In genomic region chr4:120986446-120986845, GRCm38 (mm10) we compare ENCODE assay signal across 10 mouse cellular contexts. TPM values are rescaled to one million over a fixed set of nuclear protein-coding genes. Genes with fewer than 3 reads are reported as not detected.
DNase-seq lines count a peak whose midpoint lies in the region; ATAC-seq and TF ChIP-seq lines count a peak whose summit lies in the region.
"Had no signal": no experiment of that assay in that cellular context is flagged by ENCODE, and none has a peak within 500 bp of the region (broad histone marks: within the 10 kb centered on the region; RNA-seq: fewer than 3 reads in every experiment).

No protein-coding gene starts in this region.

- H3K36me3 ChIP-seq in E14TG2a.4 (ENCODE audit: insufficient read depth, low read length): peaks cover 12% of the 10 kb centered on the region
- H3K36me3 ChIP-seq in limb, embryonic 11.5 days (ENCODE audit: control insufficient read depth, insufficient read depth, low read length): no peaks in the 10 kb centered on the region; the same call in 1 of the 2 replicates
- no peaks in the 10 kb centered on the region; the same call in 1 of the 2 replicates for H3K36me3 ChIP-seq in midbrain, postnatal 0 days (ENCODE audit: insufficient read depth, low read length)
- H3K36me3 ChIP-seq in thymus, adult 2 months (ENCODE audit: control insufficient read depth, insufficient read depth, low read length): peaks cover 8% of the 10 kb centered on the region

- 32% methylated on average over 6 of the region's 6 CpGs for WGBS in limb, embryonic 11.5 days
- 14% methylated on average over 6 of the region's 6 CpGs for WGBS in midbrain, postnatal 0 days
- WGBS in thymus, adult 2 months: 2% methylated on average over 6 of the region's 6 CpGs

- no peak overlapping the region for H3K27ac ChIP-seq in limb, embryonic 11.5 days (replicated peaks; ENCODE audit: low read depth, low read length)
- H3K27ac ChIP-seq in midbrain, postnatal 0 days (ENCODE audit: low read depth, low read length): no peak overlapping the region
- H3K27ac ChIP-seq in thymus, adult 2 months (ENCODE audit: control insufficient read depth, insufficient read depth, low read length): no peak overlapping the region
- H3K27ac ChIP-seq: embryonic facial prominence, embryonic 15.5 days; lung, embryonic 15.5 days had no signal

- no peak overlapping the region for H3K4me3 ChIP-seq in E14TG2a.4 (replicated peaks; ENCODE audit: low read length)
- H3K4me3 ChIP-seq in limb, embryonic 11.5 days (ENCODE audit: low read depth, low read length): no peak overlapping the region
- no peak overlapping the region for H3K4me3 ChIP-seq in midbrain, postnatal 0 days (ENCODE audit: low read depth, low read length)
- H3K4me3 ChIP-seq in thymus, adult 2 months (ENCODE audit: control insufficient read depth, insufficient read depth, low read length): no peak overlapping the region
- H3K4me3 ChIP-seq: embryonic facial prominence, embryonic 15.5 days; lung, embryonic 15.5 days had no signal

- no peaks in the 10 kb centered on the region for H3K4me1 ChIP-seq in E14TG2a.4 (replicated peaks; ENCODE audit: low read depth, low read length)
- no peaks in the 10 kb centered on the region for H3K4me1 ChIP-seq in limb, embryonic 11.5 days (ENCODE audit: control insufficient read depth, insufficient read depth, low read length)
- no peaks in the 10 kb centered on the region for H3K4me1 ChIP-seq in midbrain, postnatal 0 days (ENCODE audit: insufficient read depth, low read length)
- peaks cover 4% of the 10 kb centered on the region for H3K4me1 ChIP-seq in thymus, adult 2 months (replicated peaks; ENCODE audit: control insufficient read depth, insufficient read depth, low read length)
- H3K4me1 ChIP-seq: embryonic facial prominence, embryonic 15.5 days had no signal

- peak; percentile 26 to 46 for DNase-seq in heart, postnatal 10 days
- no peak for DNase-seq in heart, adult 9 months (ENCODE audit: low spot score in 2 of 2)
- peak; percentile 58 for DNase-seq in c-Kit-positive CD71-positive TER-119-positive erythroid progenitor cells, embryonic 14.5 days (ENCODE audit: low spot score)
- peak; percentile 37 to 54 for DNase-seq in heart, postnatal 14 days
- peak; percentile 41 for DNase-seq in limb, embryonic 11.5 days (ENCODE audit: low spot score)
- DNase-seq in midbrain, postnatal 0 days (ENCODE audit: low spot score): peak; percentile 69
- peak; percentile 46 for DNase-seq in thymus, adult 2 months

- H3K27me3 ChIP-seq in E14TG2a.4 (ENCODE audit: insufficient read depth, low read length): no peaks in the 10 kb centered on the region
- no peaks in the 10 kb centered on the region for H3K27me3 ChIP-seq in limb, embryonic 11.5 days (ENCODE audit: control insufficient read depth, insufficient read depth, low read length)
- no peaks in the 10 kb centered on the region for H3K27me3 ChIP-seq in midbrain, postnatal 0 days (ENCODE audit: insufficient read depth, low read length)
- no peaks in the 10 kb centered on the region for H3K27me3 ChIP-seq in thymus, adult 2 months (ENCODE audit: control insufficient read depth, insufficient read depth, low read length)
- H3K27me3 ChIP-seq: embryonic facial prominence, embryonic 15.5 days; lung, embryonic 15.5 days had no signal

- H3K9me3 ChIP-seq in E14TG2a.4 (ENCODE audit: low read length): no peaks in the 10 kb centered on the region
- H3K9me3 ChIP-seq in limb, embryonic 11.5 days (ENCODE audit: control insufficient read depth, low read length): no peaks in the 10 kb centered on the region
- no peaks in the 10 kb centered on the region for H3K9me3 ChIP-seq in midbrain, postnatal 0 days (ENCODE audit: low read length)
- H3K9me3 ChIP-seq: embryonic facial prominence, embryonic 15.5 days; lung, embryonic 15.5 days had no signal

- intact Hi-C loops in heart, postnatal 10 days (cut with DNase I): loop anchor here (1.0 to 2.0 kb wide), 3 partner anchors 47 to 246 kb away; no protein-coding TSS in a partner anchor
- intact Hi-C loops in heart, postnatal 14 days (cut with DNase I): loop anchor here (2.0 to 5.0 kb wide), 2 partner anchors 44 to 246 kb away; no protein-coding TSS in a partner anchor

- no peak overlapping the region for H3K9ac ChIP-seq in limb, embryonic 11.5 days (ENCODE audit: low read length)
- H3K9ac ChIP-seq in midbrain, postnatal 0 days (replicated peaks; ENCODE audit: low read length, poor library complexity, severe bottlenecking): no peak overlapping the region
- H3K9ac ChIP-seq: embryonic facial prominence, embryonic 15.5 days; lung, embryonic 15.5 days had no signal

- peak; percentile 94 for TF ChIP-seq CTCF in E14TG2a.4 (conservative IDR thresholded peaks at IDR 0.05; ENCODE audit: low read length)
- TF ChIP-seq CTCF in midbrain, postnatal 0 days (IDR thresholded peaks at IDR 0.05): peak; percentile 93
- TF ChIP-seq CTCF in thymus, adult 2 months (IDR thresholded peaks at IDR 0.05; ENCODE audit: borderline replicate concordance, control insufficient read depth, extremely low read depth, insufficient read depth, low read length, poor library complexity): no peak

- no peak overlapping the region for H3K4me2 ChIP-seq in limb, embryonic 11.5 days (ENCODE audit: low read depth, severe bottlenecking)
- H3K4me2 ChIP-seq in midbrain, postnatal 0 days (ENCODE audit: low read depth, low read length, poor library complexity, severe bottlenecking): no peak overlapping the region
- H3K4me2 ChIP-seq: embryonic facial prominence, embryonic 15.5 days; lung, embryonic 15.5 days had no signal

- no peak for TF ChIP-seq POLR2A in thymus, adult 2 months (IDR thresholded peaks at IDR 0.05; ENCODE audit: control insufficient read depth, extremely low read depth, insufficient read depth, low read length, poor library complexity)

- no peak for ATAC-seq in limb, embryonic 11.5 days (ENCODE audit: insufficient number of reproducible peaks, low FRiP score, low TSS enrichment, low read depth)
- no peak; the same call in 1 of the 2 replicates for ATAC-seq in midbrain, postnatal 0 days (ENCODE audit: low FRiP score)

RNA-seq across cellular contexts. Expression of gene Smap2, which starts 30.6 kb away (rescaled TPM):
- 10 to 100 TPM; 29.9 to 32.8 TPM for total RNA-seq in heart, postnatal 10 days (2021)
- total RNA-seq in heart, postnatal 14 days (2021): 10 to 100 TPM; 33.0 to 33.1 TPM
- 14.3 and 16.0 TPM in 2 replicates for polyA plus RNA-seq in limb, embryonic 11.5 days (2014; fragmentation: Nextera tagmentation; extraction: Ambion mirVana)
- 91.6 and 98.7 TPM in 2 replicates for total RNA-seq in midbrain, postnatal 0 days (2014; rRNA removed)
- 42.7 and 45.5 TPM in 2 replicates for polyA plus RNA-seq in midbrain, postnatal 0 days (2015; fragmentation: Nextera tagmentation; extraction: Ambion mirVana)
- 87.4 and 88.9 TPM in 2 replicates for polyA plus RNA-seq in thymus, adult 2 months (2012; rRNA removed)

RNA-seq across cellular contexts. Expression of gene Zfp69, which starts 34.9 kb away (rescaled TPM):
- 1 to 10 TPM; 4.1 to 4.6 TPM for total RNA-seq in heart, postnatal 10 days (2021)
- total RNA-seq in heart, postnatal 14 days (2021): 1 to 10 TPM; 1.6 to 1.9 TPM
- polyA plus RNA-seq in limb, embryonic 11.5 days (2014; fragmentation: Nextera tagmentation; extraction: Ambion mirVana): 11.0 and 11.6 TPM in 2 replicates
- total RNA-seq in midbrain, postnatal 0 days (2014; rRNA removed): 2.1 and 2.9 TPM in 2 replicates
- polyA plus RNA-seq in midbrain, postnatal 0 days (2015; fragmentation: Nextera tagmentation; extraction: Ambion mirVana): 3.9 and 4.8 TPM in 2 replicates
- 3.2 and 3.4 TPM in 2 replicates for polyA plus RNA-seq in thymus, adult 2 months (2012; rRNA removed)

RNA-seq across cellular contexts. Expression of gene Col9a2, which starts 52.7 kb away (rescaled TPM):
- total RNA-seq in heart, postnatal 10 days (2021): 1 to 10 TPM; 1.1 to 1.2 TPM
- under 1 TPM; 0.39 to 0.81 TPM for total RNA-seq in heart, postnatal 14 days (2021)
- polyA plus RNA-seq in limb, embryonic 11.5 days (2014; fragmentation: Nextera tagmentation; extraction: Ambion mirVana): 16.7 and 20.0 TPM in 2 replicates
- 38.4 and 68.5 TPM in 2 replicates for total RNA-seq in midbrain, postnatal 0 days (2014; rRNA removed)
- 18.2 and 19.7 TPM in 2 replicates for polyA plus RNA-seq in midbrain, postnatal 0 days (2015; fragmentation: Nextera tagmentation; extraction: Ambion mirVana)
- polyA plus RNA-seq in thymus, adult 2 months (2012; rRNA removed): 0.20 and 0.38 TPM in 2 replicates

Comparison
In these comparisons a context has a peak if more than half of its experiments do, and no peak if none do; other contexts are left out.
1. DNase-seq: peak in heart, postnatal 10 days (2 of 2), c-Kit-positive CD71-positive TER-119-positive erythroid progenitor cells, embryonic 14.5 days (single experiment), heart, postnatal 14 days (2 of 2), limb, embryonic 11.5 days (single experiment), midbrain, postnatal 0 days (single experiment) and thymus, adult 2 months (single experiment); none in heart, adult 9 months (0 of 2).
2. RNA of gene Col9a2, which starts 52.7 kb away (total RNA-seq): 38.4 to 68.5 TPM in midbrain, postnatal 0 days; 1.1 to 1.2 TPM in heart, postnatal 10 days and 0.39 to 0.81 TPM in heart, postnatal 14 days; every median in the first group is over 10 times any median in the second.